Mouse (Mus musculus) MEL (cell line): ENCODE results near the gene Zfp949. TPM values are rescaled to one million over a fixed set of nuclear protein-coding genes. Genes with fewer than 3 reads are reported as not detected.
A peak's percentile ranks its signal among the peaks of the same experiment; 100 is the strongest.

Experiments
- DNase-seq: peaks from one replicate; pipeline ENCODE4 v3.0.0; 2011; ENCODE audit warnings: low read depth, low spot score
- H3K27ac ChIP-seq: 2 replicates; pipeline ENCODE4 v1.5.1; 2012; ENCODE audit warnings: low read depth, mild to moderate bottlenecking, control low read depth, low read length, moderate library complexity; ENCODE audit not compliant: control insufficient read depth
- H3K27me3 ChIP-seq, 2 experiments: fragments of 150-350 bp in 1 of 2; sonication (generic) in 1 of 2; 2 replicates each; pipeline ENCODE4 v1.6.1; 2012; ENCODE audit warnings: low read length in 2 of 2, mild to moderate bottlenecking in 2 of 2, improper control_type of control experiment in 1 of 2, moderate library complexity in 1 of 2; ENCODE audit not compliant: insufficient read depth in 2 of 2, control insufficient read depth in 1 of 2
- H3K36me3 ChIP-seq, 2 experiments: 2 replicates each; pipeline ENCODE4 v1.6.1; 2012 to 2014; ENCODE audit warnings: low read length in 2 of 2, improper control_type of control experiment in 1 of 2, inconsistent platforms in 1 of 2, mild to moderate bottlenecking in 1 of 2; ENCODE audit not compliant: insufficient read depth in 2 of 2, control insufficient read depth in 1 of 2
- H3K4me1 ChIP-seq, 2 experiments: fragments of 150-350 bp in 1 of 2; sonication (generic) in 1 of 2; 2 replicates each; pipeline ENCODE4 v1.6.1; 2012; ENCODE audit warnings: low read length in 2 of 2, improper control_type of control experiment in 1 of 2, mild to moderate bottlenecking in 1 of 2; ENCODE audit not compliant: insufficient read depth in 2 of 2, control insufficient read depth in 1 of 2
- H3K4me3 ChIP-seq, 2 experiments: fragments of 150-350 bp in 1 of 2; sonication (generic) in 1 of 2; 2 replicates each; pipeline ENCODE4 v1.5.1; 2012; ENCODE audit warnings: low read depth in 2 of 2, low read length in 2 of 2, mild to moderate bottlenecking in 2 of 2, moderate library complexity in 2 of 2, control low read depth in 1 of 2, improper control_type of control experiment in 1 of 2; ENCODE audit not compliant: control insufficient read depth in 1 of 2, insufficient read depth in 1 of 2
- H3K79me2 ChIP-seq: 2 replicates; pipeline ENCODE4 v1.6.1; 2012; ENCODE audit warnings: mild to moderate bottlenecking, low read length, moderate library complexity; ENCODE audit not compliant: control insufficient read depth, poor library complexity, insufficient read depth
- H3K9ac ChIP-seq: 2 replicates; pipeline ENCODE4 v1.6.1; 2012; ENCODE audit warnings: low read depth, mild to moderate bottlenecking, control low read depth, low read length, moderate library complexity; ENCODE audit not compliant: control insufficient read depth, poor library complexity, severe bottlenecking
- H3K9me3 ChIP-seq: fragments of 150-350 bp; sonication (generic); replicated peaks from 2 replicates; pipeline ENCODE4 v1.6.1; 2012; ENCODE audit warnings: mild to moderate bottlenecking, low read length, improper control_type of control experiment, moderate library complexity; ENCODE audit not compliant: insufficient read depth
- BHLHE40 ChIP-seq: IDR thresholded peaks from 2 replicates; pipeline ENCODE4 v1.6.1; 2012; ENCODE audit warnings: low read depth, mild to moderate bottlenecking, inconsistent platforms, low read length, improper control_type of control experiment, borderline replicate concordance
- CHD1 ChIP-seq: IDR thresholded peaks from 2 replicates; pipeline ENCODE4 v1.6.1; 2012; ENCODE audit warnings: low read depth, mild to moderate bottlenecking, inconsistent platforms, low read length, improper control_type of control experiment
- CHD2 ChIP-seq: IDR thresholded peaks from 2 replicates; pipeline ENCODE4 v1.6.1; 2011; ENCODE audit warnings: low read length, improper control_type of control experiment
- CTCF ChIP-seq, 3 experiments: IDR thresholded peaks in 2 of 3; conservative IDR thresholded peaks in 1 of 3; 2 replicates each; pipeline ENCODE4 v1.5.1; 2011 to 2012; ENCODE audit warnings: low read length in 3 of 3, low read depth in 2 of 3, mild to moderate bottlenecking in 2 of 3, improper control_type of control experiment in 1 of 3, inconsistent platforms in 1 of 3, mixed read lengths in 1 of 3, moderate library complexity in 1 of 3; ENCODE audit not compliant: control insufficient read depth in 1 of 3, insufficient read depth in 1 of 3, poor library complexity in 1 of 3, severe bottlenecking in 1 of 3
- ELF1 ChIP-seq: IDR thresholded peaks from 2 replicates; pipeline ENCODE4 v1.6.1; 2014; ENCODE audit warnings: low read depth, mild to moderate bottlenecking, inconsistent platforms, low read length, improper control_type of control experiment, moderate library complexity
- EP300 ChIP-seq, 2 experiments: IDR thresholded peaks; 2 replicates each; pipeline ENCODE4 v1.6.1; 2011; ENCODE audit warnings: improper control_type of control experiment in 2 of 2, low read length in 2 of 2, low read depth in 1 of 2, mild to moderate bottlenecking in 1 of 2
- ETS1 ChIP-seq: IDR thresholded peaks from 2 replicates; pipeline ENCODE4 v1.6.1; 2012; ENCODE audit warnings: low read depth, mild to moderate bottlenecking, inconsistent platforms, low read length, improper control_type of control experiment, moderate library complexity
- GABPA ChIP-seq: IDR thresholded peaks from 2 replicates; pipeline ENCODE4 v1.6.1; 2012; ENCODE audit warnings: low read depth, mild to moderate bottlenecking, inconsistent platforms, low read length, improper control_type of control experiment, moderate library complexity
- GATA1 ChIP-seq: IDR thresholded peaks from 2 replicates; pipeline ENCODE4 v1.6.1; 2011; ENCODE audit warnings: low read depth, low read length, improper control_type of control experiment
- HCFC1 ChIP-seq: IDR thresholded peaks from 2 replicates; pipeline ENCODE4 v1.6.1; 2012; ENCODE audit warnings: low read depth, mild to moderate bottlenecking, inconsistent platforms, low read length, improper control_type of control experiment, moderate library complexity
- JUND ChIP-seq: IDR thresholded peaks from 2 replicates; pipeline ENCODE4 v1.6.1; 2011; ENCODE audit warnings: low read depth, mild to moderate bottlenecking, improper control_type of control experiment, low read length
- KAT2A ChIP-seq: conservative IDR thresholded peaks from 2 replicates; pipeline ENCODE4 v1.6.1; 2012; ENCODE audit warnings: low read depth, low read length, improper control_type of control experiment, inconsistent platforms
- MAFK ChIP-seq: IDR thresholded peaks from 2 replicates; pipeline ENCODE4 v1.6.1; 2011; ENCODE audit warnings: low read depth, mild to moderate bottlenecking, low read length, improper control_type of control experiment, borderline replicate concordance
- MAX ChIP-seq: IDR thresholded peaks from 2 replicates; pipeline ENCODE4 v1.6.1; 2011; ENCODE audit warnings: low read length, improper control_type of control experiment
- MEF2A ChIP-seq: IDR thresholded peaks from 2 replicates; pipeline ENCODE4 v1.6.1; 2014; ENCODE audit warnings: low read depth, mild to moderate bottlenecking, inconsistent platforms, low read length, improper control_type of control experiment; ENCODE audit not compliant: poor library complexity, insufficient replicate concordance, severe bottlenecking; ENCODE audit errors: extremely low read depth
- MXI1 ChIP-seq: IDR thresholded peaks from 2 replicates; pipeline ENCODE4 v1.6.1; 2011; ENCODE audit warnings: mild to moderate bottlenecking, low read depth, low read length, improper control_type of control experiment
- MYB ChIP-seq: IDR thresholded peaks from 2 replicates; pipeline ENCODE4 v1.6.1; 2011; ENCODE audit warnings: mild to moderate bottlenecking, low read depth, low read length, improper control_type of control experiment
- MYC ChIP-seq: IDR thresholded peaks from 2 replicates; pipeline ENCODE4 v1.6.1; 2011; ENCODE audit warnings: low read depth, mild to moderate bottlenecking, low read length, improper control_type of control experiment, moderate library complexity
- NRF1 ChIP-seq: IDR thresholded peaks from 2 replicates; pipeline ENCODE4 v1.6.1; 2014; ENCODE audit warnings: low read depth, mild to moderate bottlenecking, inconsistent platforms, low read length, improper control_type of control experiment, moderate library complexity; ENCODE audit not compliant: poor library complexity, insufficient read depth, severe bottlenecking
- POLR2A ChIP-seq, 2 experiments: IDR thresholded peaks; 2 replicates each; pipeline ENCODE4 v1.6.1; 2011 to 2012; ENCODE audit warnings: low read length in 2 of 2, mild to moderate bottlenecking in 2 of 2, control low read depth in 1 of 2, improper control_type of control experiment in 1 of 2, low read depth in 1 of 2, moderate library complexity in 1 of 2; ENCODE audit not compliant: control insufficient read depth in 1 of 2, insufficient read depth in 1 of 2, poor library complexity in 1 of 2
- POLR2AphosphoS5 ChIP-seq: IDR thresholded peaks from 2 replicates; pipeline ENCODE4 v1.6.1; 2012; ENCODE audit warnings: low read depth, borderline replicate concordance, mild to moderate bottlenecking, inconsistent platforms, low read length, moderate library complexity, mixed read lengths
- RAD21 ChIP-seq: IDR thresholded peaks from 2 replicates; pipeline ENCODE4 v1.6.1; 2011; ENCODE audit warnings: mild to moderate bottlenecking, low read depth, low read length, improper control_type of control experiment
- RCOR1 ChIP-seq: IDR thresholded peaks from 2 replicates; pipeline ENCODE4 v1.6.1; 2012; ENCODE audit warnings: low read depth, mild to moderate bottlenecking, inconsistent platforms, low read length, improper control_type of control experiment
- SMC3 ChIP-seq: IDR thresholded peaks from 2 replicates; pipeline ENCODE4 v1.6.1; 2011; ENCODE audit warnings: low read depth, low read length, improper control_type of control experiment
- TBP ChIP-seq: IDR thresholded peaks from 2 replicates; pipeline ENCODE4 v1.8.0; 2011; ENCODE audit warnings: low read depth, low read length, improper control_type of control experiment
- TCF12 ChIP-seq: IDR thresholded peaks from 2 replicates; pipeline ENCODE4 v1.6.1; 2014; ENCODE audit warnings: low read depth, mild to moderate bottlenecking, inconsistent platforms, low read length, improper control_type of control experiment, moderate library complexity
- UBTF ChIP-seq: IDR thresholded peaks from 2 replicates; pipeline ENCODE4 v1.6.1; 2012; ENCODE audit warnings: low read depth, mild to moderate bottlenecking, inconsistent platforms, low read length, improper control_type of control experiment, moderate library complexity, borderline replicate concordance; ENCODE audit not compliant: insufficient read depth
- USF1 ChIP-seq: IDR thresholded peaks from 2 replicates; pipeline ENCODE4 v1.6.1; 2014; ENCODE audit warnings: low read depth, mild to moderate bottlenecking, inconsistent platforms, low read length, improper control_type of control experiment, moderate library complexity
- USF2 ChIP-seq, 2 experiments: IDR thresholded peaks; 2 replicates each; pipeline ENCODE4 v1.6.1; 2011 to 2012; ENCODE audit warnings: improper control_type of control experiment in 2 of 2, low read length in 2 of 2, borderline replicate concordance in 1 of 2, inconsistent platforms in 1 of 2, low read depth in 1 of 2, mild to moderate bottlenecking in 1 of 2; ENCODE audit not compliant: insufficient read depth in 1 of 2
- ZC3H11A ChIP-seq: IDR thresholded peaks from 2 replicates; pipeline ENCODE4 v1.6.1; 2012; ENCODE audit warnings: low read depth, mild to moderate bottlenecking, inconsistent platforms, low read length, improper control_type of control experiment
- ZKSCAN1 ChIP-seq: IDR thresholded peaks from 2 replicates; pipeline ENCODE4 v1.6.1; 2012; ENCODE audit warnings: low read depth, mild to moderate bottlenecking, inconsistent platforms, low read length, improper control_type of control experiment, moderate library complexity
- ZMIZ1 ChIP-seq: IDR thresholded peaks from 2 replicates; pipeline ENCODE4 v1.6.1; 2012; ENCODE audit warnings: low read depth, mild to moderate bottlenecking, inconsistent platforms, low read length, improper control_type of control experiment, moderate library complexity
- ZNF384 ChIP-seq: IDR thresholded peaks from 2 replicates; pipeline ENCODE4 v1.6.1; 2012; ENCODE audit warnings: low read depth, mild to moderate bottlenecking, inconsistent platforms, low read length, improper control_type of control experiment
- polyA plus RNA-seq, 2 experiments: library from polyadenylated mRNA; stranded (reverse) in 1 of 2; unstranded in 1 of 2; fragments of >175 nt in 1 of 2; fragments of >200 nt in 1 of 2; gene quantifications; 2 replicates each; pipeline versions ENCODE4 v1.2.1 to v1.2.4; 2012; ENCODE audit warnings: low replicate concordance in 2 of 2, low read depth in 1 of 2; ENCODE audit not compliant: insufficient read length in 2 of 2, insufficient read depth in 1 of 2, missing spikeins in 1 of 2
- total RNA-seq: library from RNA; depleted of rRNA; stranded (reverse); fragments of 300-350 nt; gene quantifications from 2 replicates; pipeline ENCODE4 v1.2.3, GENCODE M21; 2012; rRNA removed

The Zfp949 gene
- total RNA-seq (3.3 and 4.6 TPM in 2 replicates), polyA plus RNA-seq (1 to 10 TPM in 1 of 2 experiments, not detected in 1; 4.5 TPM)

- peak; percentile 91 for DNase-seq
- Histone ChIP-seq H3K27me3 (no peaks in the 10 kb centered on the region), H3K4me3 (peak within 1 kb of the TSS; percentile 72 to 93), H3K9me3 (no peaks in the 10 kb centered on the region), H3K4me1 (peaks cover 0 to 3% of the 10 kb centered on the region in 2 experiments; a peak in 1 of 4 replicates), H3K79me2 (peaks cover 6% of the 10 kb centered on the region), H3K9ac (peak within 1 kb of the TSS; percentile 72), H3K27ac (peak within 1 kb of the TSS; percentile 67), H3K36me3 (peaks cover 0 to 7% of the 10 kb centered on the region in 2 experiments; a peak in 1 of 4 replicates)
- TF ChIP-seq JUND: 0 out of 2 replicates have a peak, but pooled peaks have one; percentile 24
- peak; percentile 29; the same call in 1 of the 2 replicates for TF ChIP-seq NRF1
- TF ChIP-seq MAX: peak; percentile 36; the same call in 1 of the 2 replicates
- TF ChIP-seq ZMIZ1: no peak
- no peak for TF ChIP-seq SMC3
- peak; percentile 41; the same call in 1 of the 2 replicates for TF ChIP-seq ETS1
- TF ChIP-seq EP300 (IDR thresholded peaks at IDR 0.05; ENCODE audit: low read depth in 1 of 2, low read length in 2 of 2): peak in 1 of 2 experiments; percentile 5; a peak in 1 of 4 replicates
- TF ChIP-seq POLR2A (IDR thresholded peaks at IDR 0.05; ENCODE audit: control insufficient read depth in 1 of 2, insufficient read depth in 1 of 2, low read depth in 1 of 2, low read length in 2 of 2, poor library complexity in 1 of 2): peak in 1 of 2 experiments; percentile 47; a peak in 1 of 4 replicates
- peak; percentile 36; the same call in 1 of the 2 replicates for TF ChIP-seq MYC
- TF ChIP-seq ZC3H11A: 0 out of 2 replicates have a peak, but pooled peaks have one; percentile 5
- peak; percentile 70; the same call in 1 of the 2 replicates for TF ChIP-seq ELF1
- TF ChIP-seq ZKSCAN1: no peak
- no peak for TF ChIP-seq USF2 (IDR thresholded peaks at IDR 0.05; ENCODE audit: borderline replicate concordance in 1 of 2, insufficient read depth in 1 of 2, low read depth in 1 of 2, low read length in 2 of 2)
- peak; percentile 100 for TF ChIP-seq HCFC1
- TF ChIP-seq MXI1: peak; percentile 85
- TF ChIP-seq POLR2AphosphoS5: no peak
- no peak for TF ChIP-seq MAFK
- no peak for TF ChIP-seq RAD21
- TF ChIP-seq GATA1: peak; percentile 90
- 0 out of 2 replicates have a peak, but pooled peaks have one; percentile 15 for TF ChIP-seq USF1
- TF ChIP-seq ZNF384: 0 out of 2 replicates have a peak, but pooled peaks have one; percentile 41
- TF ChIP-seq BHLHE40: no peak
- 0 out of 2 replicates have a peak, but pooled peaks have one; percentile 44 for TF ChIP-seq MEF2A
- TF ChIP-seq TBP: peak; percentile 74; the same call in 1 of the 2 replicates
- no peak for TF ChIP-seq CTCF (IDR thresholded peaks at IDR 0.05 in 2 of 3, conservative IDR thresholded peaks at IDR 0.05 in 1 of 3; ENCODE audit: control insufficient read depth in 1 of 3, insufficient read depth in 1 of 3, low read depth in 2 of 3, low read length in 3 of 3, poor library complexity in 1 of 3, severe bottlenecking in 1 of 3)
- TF ChIP-seq TCF12: peak; percentile 3; the same call in 1 of the 2 replicates
- TF ChIP-seq KAT2A: peak; percentile 97
- TF ChIP-seq UBTF: no peak
- TF ChIP-seq RCOR1: no peak
- no peak for TF ChIP-seq GABPA
- no peak for TF ChIP-seq MYB
- TF ChIP-seq CHD2: no peak; the same call in 1 of the 2 replicates
- 0 out of 2 replicates have a peak, but pooled peaks have one; percentile 57 for TF ChIP-seq CHD1
These were observed at the start of gene Zfp949 for GRCm38 (mm10) chr9:88547851-88548613. Gene Zfp949 (plus strand): TSS chr9:88548020.
